Mouse (Mus musculus) ES-E14 (cell line): ENCODE data around the gene Gtf2ird2. TPM values are rescaled to one million over a fixed set of nuclear protein-coding genes. Genes with fewer than 3 reads are reported as not detected.

Experiments used
- DNase-seq: peaks from one replicate; pipeline ENCODE4 v3.0.0-alpha.2; 2013; ENCODE audit warnings: low read depth, low spot score
- H3K27ac ChIP-seq: 2 replicates; pipeline ENCODE4 v1.5.1; 2012; ENCODE audit warnings: low read depth, mild to moderate bottlenecking, low read length, moderate library complexity, mixed read lengths; ENCODE audit not compliant: poor library complexity, insufficient read depth, severe bottlenecking
- H3K36me3 ChIP-seq: 2 replicates; pipeline ENCODE4 v1.6.1; 2012; ENCODE audit warnings: mild to moderate bottlenecking, low read length, moderate library complexity, mixed read lengths; ENCODE audit not compliant: control insufficient read depth, poor library complexity, insufficient read depth, severe bottlenecking
- H3K4me1 ChIP-seq, 2 experiments: fragments of 150-350 bp in 1 of 2; sonication (generic) in 1 of 2; 2 replicates each; pipeline ENCODE4 v1.6.1; 2012; ENCODE audit warnings: low read length in 2 of 2, mild to moderate bottlenecking in 1 of 2, mixed read lengths in 1 of 2; ENCODE audit not compliant: control insufficient read depth in 2 of 2, insufficient read depth in 2 of 2, poor library complexity in 1 of 2
- H3K4me3 ChIP-seq, 2 experiments: fragments of 150-350 bp in 1 of 2; sonication (generic) in 1 of 2; 2 replicates each; pipeline ENCODE4 v1.5.1; 2012; ENCODE audit warnings: low read length in 2 of 2, low read depth in 1 of 2, mild to moderate bottlenecking in 1 of 2, mixed read lengths in 1 of 2; ENCODE audit not compliant: insufficient read depth in 1 of 2, poor library complexity in 1 of 2, severe bottlenecking in 1 of 2
- H3K9ac ChIP-seq: 2 replicates; pipeline ENCODE4 v1.6.1; 2012; ENCODE audit warnings: low read depth, mild to moderate bottlenecking, low read length, mixed read lengths; ENCODE audit not compliant: poor library complexity, insufficient read depth, severe bottlenecking
- H3K9me3 ChIP-seq: fragments of 150-350 bp; sonication (generic); 2 replicates; pipeline ENCODE4 v1.6.1; 2012; ENCODE audit warnings: low read depth, mild to moderate bottlenecking, low read length; ENCODE audit not compliant: control insufficient read depth, insufficient read depth
- CHD2 ChIP-seq: IDR thresholded peaks from 2 replicates; pipeline ENCODE4 v1.6.1; 2014; ENCODE audit warnings: mild to moderate bottlenecking, low read depth, low read length, inconsistent platforms
- HCFC1 ChIP-seq: IDR thresholded peaks from 2 replicates; pipeline ENCODE4 v1.6.1; 2012; ENCODE audit warnings: low read length, inconsistent platforms, borderline replicate concordance; ENCODE audit not compliant: insufficient read depth
- MAFK ChIP-seq: IDR thresholded peaks from 2 replicates; pipeline ENCODE4 v1.6.1; 2014; ENCODE audit warnings: mild to moderate bottlenecking, low read depth, low read length, inconsistent platforms; ENCODE audit not compliant: insufficient read depth
- ZC3H11A ChIP-seq: IDR thresholded peaks from 2 replicates; pipeline ENCODE4 v1.6.1; 2012; ENCODE audit warnings: low read depth, mild to moderate bottlenecking, inconsistent platforms, low read length, borderline replicate concordance
- ZNF384 ChIP-seq: IDR thresholded peaks from 2 replicates; pipeline ENCODE4 v1.6.1; 2012; ENCODE audit warnings: low read depth, low read length, inconsistent platforms
- in situ Hi-C, 2 experiments: fragments of 600-800 bp; cut with MboI; formaldehyde crosslinking; loops; one replicate each; pipeline ENCODE4 v1.15.1; 2025; ENCODE audit warnings: low sequenced_read_pairs in 2 of 2, inconsistent platforms in 1 of 2; ENCODE audit not compliant: unreplicated experiment in 2 of 2
- total RNA-seq: library from RNA; depleted of rRNA; stranded (reverse); fragments of 300-350 nt; gene quantifications from 2 replicates; pipeline ENCODE4 v1.2.3, GENCODE M21; 2012

Gtf2ird2 gene
- total RNA-seq, 1 experiment: 2.3 TPM

GRCm38 (mm10) chr5:134141236-134141635 lies 42.6 kb upstream of the Gtf2ird2 start:
- H3K27ac ChIP-seq: no peak overlapping the region
- H3K9ac ChIP-seq: no peak overlapping the region
- in situ Hi-C loops: no loop called here
- TF ChIP-seq MAFK (no peak), ZC3H11A (no peak), HCFC1 (no peak)
- no peak overlapping the region for H3K4me3 ChIP-seq
- no peaks in the 10 kb centered on the region for H3K9me3 ChIP-seq
- DNase-seq: no peak
- no peaks in the 10 kb centered on the region for H3K36me3 ChIP-seq
- no peaks in the 10 kb centered on the region for H3K4me1 ChIP-seq

DNA sequence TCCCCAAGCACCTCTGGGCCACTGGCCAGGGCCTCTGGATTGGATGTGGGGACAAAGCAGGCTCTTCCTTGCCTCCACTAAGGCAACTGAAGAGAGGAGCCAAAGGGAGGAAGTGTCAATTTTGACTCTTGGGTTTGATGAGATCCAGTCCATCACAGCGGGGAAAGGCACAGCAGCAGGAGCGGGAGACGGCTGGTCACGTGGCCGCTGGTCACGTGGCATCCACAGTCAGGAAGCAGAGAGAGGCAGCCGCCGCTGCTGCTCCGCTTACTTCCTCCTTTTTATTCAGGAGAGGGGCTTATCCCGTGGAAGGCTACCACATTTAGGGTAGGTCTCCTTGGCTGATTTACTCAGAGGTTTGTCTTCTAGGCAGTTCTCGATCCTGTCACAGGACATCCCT lies 41.4 kb upstream of the Gtf2ird2 start:
- Histone ChIP-seq H3K4me3 (peak overlapping the region in 1 of 2 experiments; percentile 40; a peak in 1 of 4 replicates), H3K9ac (peak overlapping the region; percentile 40; the same call in 1 of the 2 replicates), H3K36me3 (no peaks in the 10 kb centered on the region), H3K9me3 (no peaks in the 10 kb centered on the region), H3K4me1 (no peaks in the 10 kb centered on the region), H3K27ac (no peak overlapping the region)
- in situ Hi-C loops: no loop called here
- no peak for TF ChIP-seq ZNF384
- no peak for TF ChIP-seq CHD2
- no peak for TF ChIP-seq MAFK
- TF ChIP-seq ZC3H11A: no peak
- no peak for TF ChIP-seq HCFC1
- DNase-seq: peak; percentile 24

GRCm38 (mm10) chr5:134144986-134145385 lies 38.8 kb upstream of the Gtf2ird2 start:
- in situ Hi-C loops: no loop called here
- H3K9ac ChIP-seq: no peak overlapping the region
- H3K27ac ChIP-seq: no peak overlapping the region
- TF ChIP-seq ZC3H11A: no peak
- TF ChIP-seq CHD2: no peak
- TF ChIP-seq HCFC1: no peak
- no peak for TF ChIP-seq ZNF384
- TF ChIP-seq MAFK: no peak
- peaks cover 16% of the 10 kb centered on the region for H3K36me3 ChIP-seq
- no peaks in the 10 kb centered on the region for H3K4me1 ChIP-seq
- no peaks in the 10 kb centered on the region for H3K9me3 ChIP-seq
- H3K4me3 ChIP-seq: no peak overlapping the region
- DNase-seq: no peak

DNA sequence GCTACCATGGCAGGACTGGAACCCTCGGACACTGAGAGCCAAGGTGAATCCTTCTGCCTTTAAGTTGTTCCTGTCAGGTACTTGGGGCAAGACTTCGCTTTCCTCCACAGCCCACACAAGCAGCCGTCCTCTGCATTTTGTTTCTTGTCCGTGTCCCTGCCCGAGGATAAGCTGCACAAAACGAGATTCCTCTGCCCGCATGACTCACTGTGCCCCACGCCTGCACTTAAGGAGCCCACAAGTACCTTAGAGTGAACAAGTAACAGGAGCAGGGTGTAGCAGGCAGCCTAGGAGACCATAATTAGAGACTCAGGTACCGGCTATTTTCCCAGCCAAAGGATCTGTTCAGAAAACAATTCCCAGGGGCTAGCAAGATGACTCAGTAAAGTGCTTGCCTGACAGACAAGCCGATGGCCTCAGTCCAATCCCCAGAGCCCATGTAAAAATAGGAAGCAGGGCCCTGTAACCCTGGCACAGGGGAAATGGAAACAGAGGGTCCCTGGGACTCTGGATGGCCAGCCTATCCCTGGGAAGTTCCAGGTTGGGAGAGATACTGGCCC lies 36.5 kb upstream of the Gtf2ird2 start:
- in situ Hi-C loops: no loop called here
- Histone ChIP-seq H3K9ac (no peak overlapping the region), H3K36me3 (peaks cover 30% of the 10 kb centered on the region), H3K9me3 (no peaks in the 10 kb centered on the region), H3K4me1 (no peaks in the 10 kb centered on the region), H3K4me3 (no peak overlapping the region), H3K27ac (no peak overlapping the region)
- DNase-seq: no peak
- no peak for TF ChIP-seq HCFC1
- no peak for TF ChIP-seq ZNF384
- TF ChIP-seq ZC3H11A: no peak
- no peak for TF ChIP-seq MAFK
- no peak for TF ChIP-seq CHD2

DNA sequence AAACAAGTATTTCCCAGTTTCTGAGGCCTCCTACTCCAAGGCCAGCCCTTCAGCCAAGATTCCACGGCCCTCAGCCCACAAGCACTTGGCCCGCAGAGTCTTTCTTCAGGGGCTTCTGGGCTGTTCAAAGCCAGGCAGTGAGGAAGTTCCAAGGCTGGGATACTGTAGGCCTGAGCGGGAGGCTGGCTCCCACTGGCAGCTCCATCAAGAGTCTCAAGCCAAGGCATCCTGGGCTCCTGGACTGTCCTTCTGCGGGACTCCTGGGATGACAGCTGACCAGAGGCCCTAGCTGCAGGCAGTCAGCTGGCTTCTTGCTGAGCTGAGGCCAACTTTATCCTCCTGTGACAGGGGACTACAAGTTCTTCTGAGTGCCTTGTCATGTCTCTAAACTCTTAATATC lies 35.7 kb upstream of the Gtf2ird2 start:
- H3K9me3 ChIP-seq: no peaks in the 10 kb centered on the region
- DNase-seq: no peak
- TF ChIP-seq CHD2 (no peak), MAFK (no peak), ZNF384 (no peak), HCFC1 (no peak), ZC3H11A (no peak)
- H3K9ac ChIP-seq: no peak overlapping the region
- no peak overlapping the region for H3K4me3 ChIP-seq
- no peaks in the 10 kb centered on the region for H3K4me1 ChIP-seq
- in situ Hi-C loops: no loop called here
- peaks cover 34% of the 10 kb centered on the region for H3K36me3 ChIP-seq
- no peak overlapping the region for H3K27ac ChIP-seq
